Mouse (Mus musculus): Measurements from ENCODE around the gene Crkl.

Crkl gene

GRCm38 (mm10) chr16:17527606-17528005 lies 75.8 kb downstream of the Crkl start:
- in situ Hi-C loops (cut with MboI, MseI): loop anchor here (10.0 kb wide), 1 partner anchor 717 kb away; the partner anchor contains the start of genes Ranbp1 and Trmt2a

- in situ Hi-C loops (cut with MboI, MseI): loop anchor here (10.0 kb wide), 1 partner anchor 717 kb away; the partner anchor contains the start of genes Ranbp1 and Trmt2a
These were observed 76.5 kb downstream of the Crkl start for GRCm38 (mm10) chr16:17528276-17528675.

DNA sequence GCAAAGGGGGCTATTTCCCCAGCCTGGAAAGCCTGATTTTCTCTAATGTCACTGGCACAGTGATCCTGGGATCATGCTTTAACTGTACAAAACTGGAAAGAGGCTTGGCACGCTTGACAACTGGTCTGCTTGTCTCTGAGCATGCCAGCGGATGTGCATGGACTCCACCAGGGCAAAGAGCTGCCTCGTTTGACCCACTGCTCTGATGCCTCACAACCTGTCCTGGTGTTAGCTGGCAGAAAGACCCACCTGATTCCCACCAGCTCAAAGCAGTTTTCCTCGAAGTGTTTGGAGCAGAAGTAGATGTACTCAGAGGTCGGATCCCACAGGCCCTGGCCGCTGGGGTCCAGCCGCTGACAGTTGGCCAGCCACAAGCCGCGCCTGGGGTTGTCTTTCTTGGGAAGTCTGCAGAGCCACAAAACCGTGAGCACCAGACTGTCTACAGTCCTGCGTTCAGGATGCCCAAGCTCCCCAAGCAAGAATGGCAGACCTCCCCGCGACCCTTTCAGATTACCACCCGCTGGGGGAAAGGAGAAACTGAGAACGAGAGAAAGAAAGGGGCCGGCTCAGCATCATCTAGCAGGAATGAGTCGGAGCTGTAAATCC lies 78.3 kb downstream of the Crkl start:
- in situ Hi-C loops (cut with MboI, MseI): loop anchor here (10.0 kb wide), 1 partner anchor 715 kb away; the partner anchor contains the start of genes Ranbp1 and Trmt2a

GRCm38 (mm10) chr16:17530640-17531288 lies 79.0 kb downstream of the Crkl start, which contains the start of gene Thap7:
Gene Thap7, minus strand, starts transcription at chr16:17531136.
- in situ Hi-C loops (cut with MboI, MseI): no loop called here

- in situ Hi-C loops (cut with MboI, MseI): no loop called here
These were observed 80.5 kb downstream of the Crkl start for GRCm38 (mm10) chr16:17532271-17532670.

DNA sequence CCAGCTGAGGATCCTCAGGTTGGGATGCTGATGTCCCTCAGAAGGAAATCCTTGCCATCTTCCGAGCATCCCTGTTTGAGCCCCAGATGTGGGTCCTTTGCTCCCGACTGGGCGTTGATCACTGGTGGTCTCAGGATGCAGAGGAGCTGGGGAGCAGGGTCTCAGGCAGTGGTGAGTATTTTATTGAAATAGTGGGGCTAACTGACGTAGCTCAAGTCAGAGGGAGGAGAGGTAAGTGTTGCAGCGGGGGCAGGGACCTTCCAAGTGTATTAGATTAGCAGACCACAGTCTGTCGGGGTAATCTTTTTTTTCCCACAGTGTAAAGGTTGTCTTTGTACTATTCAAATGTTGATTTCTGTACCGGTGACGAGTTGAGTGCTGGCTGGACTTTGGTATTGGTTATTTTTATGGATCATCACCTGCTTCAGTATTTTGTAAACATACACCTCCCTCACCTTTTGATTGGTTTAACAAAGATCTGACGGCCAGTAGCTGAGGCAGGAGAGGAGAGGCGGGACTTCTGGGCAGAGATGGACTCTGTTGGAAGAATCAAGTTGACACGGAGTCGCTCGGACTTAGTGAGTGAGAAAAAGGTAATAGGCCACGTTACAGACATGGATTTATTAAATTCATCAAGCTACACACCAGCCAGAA lies 81.0 kb downstream of the Crkl start:
- in situ Hi-C loops (cut with MboI, MseI): no loop called here

- in situ Hi-C loops (cut with MboI, MseI): no loop called here
These were observed 84.8 kb downstream of the Crkl start for GRCm38 (mm10) chr16:17536584-17536983.
